Comparison of ENCODE assay signal across 15 mouse cellular contexts in the genomic region with DNA sequence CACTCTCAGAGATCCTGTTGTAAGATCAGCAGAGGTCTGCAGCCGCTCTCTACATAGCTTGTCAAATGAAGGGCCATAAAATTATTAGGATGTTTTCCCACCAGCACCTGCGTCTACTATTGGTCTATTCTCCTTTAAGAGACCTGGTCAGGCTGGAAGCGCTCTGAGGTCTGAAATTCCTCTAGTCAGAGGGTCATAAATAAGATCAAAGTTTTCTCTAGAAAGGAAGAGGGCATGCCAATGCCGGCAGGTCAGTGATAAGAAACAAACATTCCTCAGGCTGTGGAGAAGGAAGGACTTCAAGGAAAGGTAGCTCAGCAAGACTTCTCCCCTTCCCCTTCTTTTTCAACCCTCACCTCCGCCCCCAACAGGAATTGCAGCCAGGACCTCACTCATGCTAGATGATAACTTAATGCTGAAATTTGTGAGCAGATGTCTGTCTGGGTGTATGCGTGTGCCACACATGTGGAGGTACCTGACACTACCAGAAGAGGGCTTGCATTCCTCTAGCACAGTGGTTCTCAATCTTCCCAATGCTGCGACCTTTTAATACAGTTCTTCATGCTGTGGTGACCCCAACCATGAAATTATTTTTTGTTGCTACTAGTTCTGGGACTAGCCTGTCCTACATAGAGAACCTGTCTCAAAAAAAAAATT. TPM values are rescaled to one million over a fixed set of nuclear protein-coding genes. Genes with fewer than 3 reads are reported as not detected.
DNase-seq lines count a peak whose midpoint lies in the region; ATAC-seq and TF ChIP-seq lines count a peak whose summit lies in the region.
"Had no signal": no experiment of that assay in that cellular context is flagged by ENCODE, and none has a peak within 500 bp of the region (broad histone marks: within the 10 kb centered on the region; RNA-seq: fewer than 3 reads in every experiment).

No protein-coding gene starts in this region.

- WGBS in heart, embryonic 12.5 days = 48% methylated on average over 7 of the region's 7 CpGs
- WGBS in lung, embryonic 14.5 days = 43% methylated on average over 7 of the region's 7 CpGs
- WGBS in stomach, postnatal 0 days = 66% methylated on average over 7 of the region's 7 CpGs

- no peak overlapping the region for H3K9ac ChIP-seq in heart, embryonic 12.5 days
- no peak overlapping the region for H3K9ac ChIP-seq in lung, embryonic 14.5 days
- no peak overlapping the region for H3K9ac ChIP-seq in stomach, postnatal 0 days (ENCODE audit: low read length)
- H3K9ac ChIP-seq: forebrain, embryonic 15.5 days; heart, embryonic 15.5 days; midbrain, embryonic 13.5 days; neural tube, embryonic 13.5 days had no signal

- TF ChIP-seq CTCF in lung, embryonic 14.5 days (IDR thresholded peaks at IDR 0.05; ENCODE audit: low read depth) = 0 out of 2 replicates have a peak, but pooled peaks have one; percentile 20
- peak; percentile 41; the same call in 1 of the 2 replicates for TF ChIP-seq CTCF in stomach, postnatal 0 days (IDR thresholded peaks at IDR 0.05; ENCODE audit: low read depth)

- no peaks in the 10 kb centered on the region for H3K9me3 ChIP-seq in heart, embryonic 12.5 days (replicated peaks)
- no peaks in the 10 kb centered on the region for H3K9me3 ChIP-seq in lung, embryonic 14.5 days (ENCODE audit: low read depth, low read length)
- no peaks in the 10 kb centered on the region for H3K9me3 ChIP-seq in stomach, postnatal 0 days (ENCODE audit: control insufficient read depth, low read length)
- H3K9me3 ChIP-seq: forebrain, embryonic 15.5 days; heart, embryonic 15.5 days; midbrain, embryonic 13.5 days; neural tube, embryonic 13.5 days had no signal

- ATAC-seq in heart, embryonic 12.5 days (ENCODE audit: insufficient number of reproducible peaks, low FRiP score) = no peak
- ATAC-seq in lung, embryonic 14.5 days (ENCODE audit: insufficient read depth) = no peak
- ATAC-seq in stomach, postnatal 0 days (ENCODE audit: low FRiP score, low TSS enrichment) = no peak
- ATAC-seq: forebrain, embryonic 15.5 days; hindbrain, embryonic 16.5 days; midbrain, embryonic 13.5 days had no signal

- H3K4me1 ChIP-seq in heart, embryonic 12.5 days (replicated peaks) = peaks cover 55% of the 10 kb centered on the region
- peaks cover 9% of the 10 kb centered on the region for H3K4me1 ChIP-seq in lung, embryonic 14.5 days (ENCODE audit: insufficient read depth)
- peaks cover 3% of the 10 kb centered on the region; the same call in 1 of the 2 replicates for H3K4me1 ChIP-seq in stomach, postnatal 0 days (replicated peaks; ENCODE audit: control insufficient read depth, insufficient read depth)

- H3K27me3 ChIP-seq in heart, embryonic 12.5 days (replicated peaks) = no peaks in the 10 kb centered on the region
- H3K27me3 ChIP-seq in lung, embryonic 14.5 days (ENCODE audit: insufficient read depth, low read length) = no peaks in the 10 kb centered on the region
- H3K27me3 ChIP-seq in stomach, postnatal 0 days (ENCODE audit: control insufficient read depth, insufficient read depth, low read length) = no peaks in the 10 kb centered on the region
- H3K27me3 ChIP-seq: forebrain, embryonic 15.5 days; heart, embryonic 15.5 days had no signal

- no peaks in the 10 kb centered on the region for H3K36me3 ChIP-seq in heart, embryonic 12.5 days
- no peaks in the 10 kb centered on the region for H3K36me3 ChIP-seq in lung, embryonic 14.5 days (ENCODE audit: insufficient read depth)
- no peaks in the 10 kb centered on the region for H3K36me3 ChIP-seq in stomach, postnatal 0 days (ENCODE audit: control insufficient read depth, insufficient read depth, low read length)
- H3K36me3 ChIP-seq: forebrain, embryonic 15.5 days; heart, embryonic 15.5 days; midbrain, embryonic 13.5 days; neural tube, embryonic 13.5 days had no signal

- no peak overlapping the region for H3K4me3 ChIP-seq in heart, embryonic 12.5 days
- H3K4me3 ChIP-seq in lung, embryonic 14.5 days (ENCODE audit: low read depth, low read length) = no peak overlapping the region
- no peak overlapping the region for H3K4me3 ChIP-seq in stomach, postnatal 0 days (ENCODE audit: low read depth, low read length)
- H3K4me3 ChIP-seq: forebrain, embryonic 15.5 days; heart, embryonic 15.5 days; midbrain, embryonic 13.5 days; neural tube, embryonic 13.5 days had no signal

- H3K4me2 ChIP-seq in heart, embryonic 12.5 days = peak overlapping the region; percentile 40
- no peak overlapping the region for H3K4me2 ChIP-seq in lung, embryonic 14.5 days
- H3K4me2 ChIP-seq in stomach, postnatal 0 days (replicated peaks; ENCODE audit: low read depth) = no peak overlapping the region
- H3K4me2 ChIP-seq: forebrain, embryonic 15.5 days; heart, embryonic 15.5 days; midbrain, embryonic 13.5 days; neural tube, embryonic 13.5 days had no signal

- intact Hi-C loops in heart, postnatal 36 days (cut with DNase I) = no loop called here

- H3K27ac ChIP-seq in heart, embryonic 12.5 days (ENCODE audit: poor library complexity, severe bottlenecking) = no peak overlapping the region; the same call in 1 of the 2 replicates
- H3K27ac ChIP-seq in lung, embryonic 14.5 days (ENCODE audit: low read depth) = no peak overlapping the region
- no peak overlapping the region for H3K27ac ChIP-seq in stomach, postnatal 0 days (replicated peaks)
- H3K27ac ChIP-seq: forebrain, embryonic 15.5 days; heart, embryonic 15.5 days; midbrain, embryonic 13.5 days; neural tube, embryonic 13.5 days had no signal

- no peak for DNase-seq in heart, postnatal 36 days
- DNase-seq in lung, embryonic 14.5 days = no peak
- DNase-seq in lung, postnatal 4 days = no peak
- DNase-seq in induced T-regulatory cell, adult 2 months (ENCODE audit: low read depth) = peak; percentile 63
- no peak for DNase-seq in stomach, postnatal 0 days (ENCODE audit: low spot score)
- no peak for DNase-seq in thymus, postnatal 10 days (ENCODE audit: low spot score in 2 of 2)
- DNase-seq: adrenal gland, postnatal 14 days; gastrocnemius, postnatal 14 days; left cerebral cortex, postnatal 4 days had no signal

- TF ChIP-seq EP300 in stomach, postnatal 0 days (optimal IDR thresholded peaks at IDR 0.05) = no peak

RNA-seq across cellular contexts. Expression of gene B4galt5, which starts 3.3 kb away (rescaled TPM):
- polyA plus RNA-seq in heart, embryonic 12.5 days (2016; fragmentation: Nextera tagmentation; extraction: Ambion mirVana) = 14.9 and 21.1 TPM in 2 replicates
- total RNA-seq in heart, postnatal 36 days (2021) = 10 to 100 TPM in 1 of 2 experiments, 1 to 10 TPM in 1; 10.0 to 13.5 TPM
- polyA plus RNA-seq in lung, embryonic 14.5 days (2014; fragmentation: Nextera tagmentation; extraction: Ambion mirVana) = 20.5 and 24.1 TPM in 2 replicates
- polyA plus RNA-seq in stomach, postnatal 0 days (2015; fragmentation: Nextera tagmentation; extraction: Ambion mirVana) = 4.5 and 6.0 TPM in 2 replicates
